Mouse (Mus musculus): ENCODE measurements around the gene Caly. TPM values are rescaled to one million over a fixed set of nuclear protein-coding genes. Genes with fewer than 3 reads are reported as not detected.

Caly gene
- 0.26 TPM in 1 of 2 replicates, not detected in the other for total RNA-seq (2012; rRNA removed)

DNA sequence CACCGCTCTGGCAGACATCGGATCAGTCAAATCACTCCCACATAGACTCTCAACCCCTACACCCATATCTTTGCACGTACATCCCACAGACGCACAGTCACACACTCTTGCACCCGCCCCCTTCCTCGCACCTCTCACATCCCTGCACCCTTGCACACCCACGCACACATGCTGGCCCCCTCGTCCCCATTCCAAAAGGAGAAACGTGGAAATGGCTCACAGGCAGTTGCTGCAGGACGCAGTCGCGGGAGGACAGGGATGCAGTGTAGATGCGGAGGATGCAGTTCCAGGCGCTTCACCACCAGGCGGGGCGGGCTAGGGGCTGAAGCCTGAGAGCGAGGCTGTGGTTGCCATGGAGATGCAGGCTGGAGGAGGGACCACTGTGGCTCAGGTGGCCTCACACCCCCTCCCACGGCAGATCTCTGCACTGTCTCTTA, at the start of gene Caly:
Gene Caly (minus strand): TSS at position 307 of the 437 bp plus-strand sequence.
- Histone ChIP-seq H3K4me3 (ENCODE audit: insufficient read depth in 1 of 2, low read depth in 1 of 2, low read length in 2 of 2, poor library complexity in 1 of 2, severe bottlenecking in 1 of 2) (no peak within 1 kb of the TSS), H3K9ac (ENCODE audit: insufficient read depth, low read depth, low read length, poor library complexity, severe bottlenecking) (no peak within 1 kb of the TSS), H3K4me1 (ENCODE audit: control insufficient read depth in 2 of 2, insufficient read depth in 2 of 2, low read length in 2 of 2, poor library complexity in 1 of 2) (peaks cover 0 to 2% of the 10 kb centered on the region in 2 experiments; a peak in 1 of 4 replicates), H3K36me3 (ENCODE audit: control insufficient read depth, insufficient read depth, low read length, poor library complexity, severe bottlenecking) (no peaks in the 10 kb centered on the region), H3K9me3 (ENCODE audit: control insufficient read depth, insufficient read depth, low read depth, low read length) (no peaks in the 10 kb centered on the region), H3K27ac (ENCODE audit: insufficient read depth, low read depth, low read length, poor library complexity, severe bottlenecking) (no peak within 1 kb of the TSS)
- in situ Hi-C loops (cut with MboI; ENCODE audit: low sequenced_read_pairs in 2 of 2, unreplicated experiment in 2 of 2): loop anchor here in 1 of 2 experiments (5.0 kb wide), 1 partner anchor 60 kb away; no protein-coding TSS in a partner anchor
- DNase-seq (ENCODE audit: low read depth, low spot score): peak; percentile 71
- no peak for TF ChIP-seq ZC3H11A (IDR thresholded peaks at IDR 0.05; ENCODE audit: borderline replicate concordance, low read depth, low read length)
- TF ChIP-seq MAFK (IDR thresholded peaks at IDR 0.05; ENCODE audit: insufficient read depth, low read depth, low read length): no peak
- no peak for TF ChIP-seq ZNF384 (IDR thresholded peaks at IDR 0.05; ENCODE audit: low read depth, low read length)
- no peak for TF ChIP-seq CHD2 (IDR thresholded peaks at IDR 0.05; ENCODE audit: low read depth, low read length)
- no peak for TF ChIP-seq HCFC1 (IDR thresholded peaks at IDR 0.05; ENCODE audit: borderline replicate concordance, insufficient read depth, low read length)

DNA sequence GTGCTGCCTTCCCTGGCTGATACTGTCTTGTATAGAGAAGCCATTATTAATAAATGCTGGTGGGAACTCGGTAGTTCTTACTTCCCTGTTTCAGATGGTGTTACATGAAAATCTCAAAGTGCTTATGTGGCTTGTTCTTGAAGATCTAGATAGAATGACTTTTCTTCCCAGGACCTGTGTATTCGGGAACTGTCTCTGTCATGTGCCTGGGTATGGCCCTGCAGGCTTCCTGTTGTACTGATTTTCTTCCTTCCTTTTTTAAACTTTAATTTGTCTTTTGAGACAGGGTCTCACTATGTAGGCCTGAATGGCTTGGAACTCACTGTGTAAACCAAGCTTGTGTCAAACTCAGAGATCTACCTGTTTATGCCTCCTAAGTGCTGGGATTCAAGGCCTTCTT, 45.6 kb upstream of the Caly start:
- Histone ChIP-seq H3K4me3 (ENCODE audit: insufficient read depth in 1 of 2, low read depth in 1 of 2, low read length in 2 of 2, poor library complexity in 1 of 2, severe bottlenecking in 1 of 2) (no peak overlapping the region), H3K9me3 (ENCODE audit: control insufficient read depth, insufficient read depth, low read depth, low read length) (no peaks in the 10 kb centered on the region), H3K36me3 (ENCODE audit: control insufficient read depth, insufficient read depth, low read length, poor library complexity, severe bottlenecking) (peaks cover 9% of the 10 kb centered on the region; the same call in 1 of the 2 replicates), H3K9ac (ENCODE audit: insufficient read depth, low read depth, low read length, poor library complexity, severe bottlenecking) (no peak overlapping the region), H3K4me1 (ENCODE audit: control insufficient read depth in 2 of 2, insufficient read depth in 2 of 2, low read length in 2 of 2, poor library complexity in 1 of 2) (peaks cover 0 to 15% of the 10 kb centered on the region in 2 experiments; a peak in 1 of 4 replicates), H3K27ac (ENCODE audit: insufficient read depth, low read depth, low read length, poor library complexity, severe bottlenecking) (no peak overlapping the region)
- in situ Hi-C loops (cut with MboI; ENCODE audit: low sequenced_read_pairs in 2 of 2, unreplicated experiment in 2 of 2): no loop called here
- TF ChIP-seq ZC3H11A (IDR thresholded peaks at IDR 0.05; ENCODE audit: borderline replicate concordance, low read depth, low read length): no peak
- no peak for TF ChIP-seq ZNF384 (IDR thresholded peaks at IDR 0.05; ENCODE audit: low read depth, low read length)
- TF ChIP-seq HCFC1 (IDR thresholded peaks at IDR 0.05; ENCODE audit: borderline replicate concordance, insufficient read depth, low read length): no peak
- TF ChIP-seq MAFK (IDR thresholded peaks at IDR 0.05; ENCODE audit: insufficient read depth, low read depth, low read length): no peak
- no peak for TF ChIP-seq CHD2 (IDR thresholded peaks at IDR 0.05; ENCODE audit: low read depth, low read length)
- no peak for DNase-seq (ENCODE audit: low read depth, low spot score)

DNA sequence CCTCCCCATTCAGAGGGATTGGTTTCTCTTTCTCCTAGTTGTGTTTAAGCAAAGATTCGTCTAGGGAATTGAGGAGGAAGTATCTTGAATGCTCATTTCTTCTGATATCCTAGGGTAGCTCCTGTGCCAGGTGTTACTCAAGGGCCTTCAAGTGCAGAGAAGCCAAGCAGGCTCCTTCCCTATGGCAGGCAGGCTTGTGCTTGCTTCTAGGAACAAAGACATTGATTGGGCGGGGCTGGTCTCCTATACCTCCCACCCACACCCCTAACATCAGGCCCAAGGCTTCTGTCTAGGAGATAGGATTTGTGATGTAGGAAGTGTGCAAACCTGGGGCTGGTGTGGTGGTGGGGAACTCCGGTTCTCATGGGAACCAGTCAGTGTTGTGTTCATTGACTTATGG, 44.6 kb upstream of the Caly start:
- H3K9me3 ChIP-seq (ENCODE audit: control insufficient read depth, insufficient read depth, low read depth, low read length): no peaks in the 10 kb centered on the region
- H3K9ac ChIP-seq (ENCODE audit: insufficient read depth, low read depth, low read length, poor library complexity, severe bottlenecking): peak overlapping the region; percentile 4; the same call in 1 of the 2 replicates
- H3K4me1 ChIP-seq (ENCODE audit: control insufficient read depth in 2 of 2, insufficient read depth in 2 of 2, low read length in 2 of 2, poor library complexity in 1 of 2): peaks cover 0 to 15% of the 10 kb centered on the region in 2 experiments; a peak in 1 of 4 replicates
- no peak for TF ChIP-seq HCFC1 (IDR thresholded peaks at IDR 0.05; ENCODE audit: borderline replicate concordance, insufficient read depth, low read length)
- no peak for TF ChIP-seq MAFK (IDR thresholded peaks at IDR 0.05; ENCODE audit: insufficient read depth, low read depth, low read length)
- TF ChIP-seq ZC3H11A (IDR thresholded peaks at IDR 0.05; ENCODE audit: borderline replicate concordance, low read depth, low read length): no peak
- no peak for TF ChIP-seq CHD2 (IDR thresholded peaks at IDR 0.05; ENCODE audit: low read depth, low read length)
- no peak for TF ChIP-seq ZNF384 (IDR thresholded peaks at IDR 0.05; ENCODE audit: low read depth, low read length)
- peaks cover 5% of the 10 kb centered on the region; the same call in 1 of the 2 replicates for H3K36me3 ChIP-seq (ENCODE audit: control insufficient read depth, insufficient read depth, low read length, poor library complexity, severe bottlenecking)
- in situ Hi-C loops (cut with MboI; ENCODE audit: low sequenced_read_pairs in 2 of 2, unreplicated experiment in 2 of 2): no loop called here
- no peak for DNase-seq (ENCODE audit: low read depth, low spot score)
- no peak overlapping the region for H3K27ac ChIP-seq (ENCODE audit: insufficient read depth, low read depth, low read length, poor library complexity, severe bottlenecking)
- H3K4me3 ChIP-seq (ENCODE audit: insufficient read depth in 1 of 2, low read depth in 1 of 2, low read length in 2 of 2, poor library complexity in 1 of 2, severe bottlenecking in 1 of 2): peak overlapping the region; percentile 5 to 16; a peak in 2 of 4 replicates

GRCm38 (mm10) chr7:140126022-140126350, 43.6 kb upstream of the Caly start:
- H3K36me3 ChIP-seq (ENCODE audit: control insufficient read depth, insufficient read depth, low read length, poor library complexity, severe bottlenecking): peaks cover 2% of the 10 kb centered on the region; the same call in 1 of the 2 replicates
- peaks cover 0 to 17% of the 10 kb centered on the region in 2 experiments; a peak in 1 of 4 replicates for H3K4me1 ChIP-seq (ENCODE audit: control insufficient read depth in 2 of 2, insufficient read depth in 2 of 2, low read length in 2 of 2, poor library complexity in 1 of 2)
- no peaks in the 10 kb centered on the region for H3K9me3 ChIP-seq (ENCODE audit: control insufficient read depth, insufficient read depth, low read depth, low read length)
- peak overlapping the region; percentile 88 for H3K9ac ChIP-seq (ENCODE audit: insufficient read depth, low read depth, low read length, poor library complexity, severe bottlenecking)
- no peak overlapping the region for H3K27ac ChIP-seq (ENCODE audit: insufficient read depth, low read depth, low read length, poor library complexity, severe bottlenecking)
- DNase-seq (ENCODE audit: low read depth, low spot score): no peak
- in situ Hi-C loops (cut with MboI; ENCODE audit: low sequenced_read_pairs in 2 of 2, unreplicated experiment in 2 of 2): no loop called here
- no peak for TF ChIP-seq MAFK (IDR thresholded peaks at IDR 0.05; ENCODE audit: insufficient read depth, low read depth, low read length)
- TF ChIP-seq CHD2 (IDR thresholded peaks at IDR 0.05; ENCODE audit: low read depth, low read length): no peak
- no peak for TF ChIP-seq ZC3H11A (IDR thresholded peaks at IDR 0.05; ENCODE audit: borderline replicate concordance, low read depth, low read length)
- TF ChIP-seq HCFC1 (IDR thresholded peaks at IDR 0.05; ENCODE audit: borderline replicate concordance, insufficient read depth, low read length): no peak
- no peak for TF ChIP-seq ZNF384 (IDR thresholded peaks at IDR 0.05; ENCODE audit: low read depth, low read length)
- H3K4me3 ChIP-seq (ENCODE audit: insufficient read depth in 1 of 2, low read depth in 1 of 2, low read length in 2 of 2, poor library complexity in 1 of 2, severe bottlenecking in 1 of 2): peak overlapping the region; percentile 85 to 90

Measured in ES-E14 (cell line).